Mouse (Mus musculus) left cerebral cortex, adult 2 months (tissue): ENCODE measurements around the gene Dag1. TPM values are rescaled to one million over a fixed set of nuclear protein-coding genes. Genes with fewer than 3 reads are reported as not detected.
A peak's percentile ranks its signal among the peaks of the same experiment; 100 is the strongest.
"Not testable (repeated sequence)": the region's sequence is repeated elsewhere in the genome, so short reads cannot be mapped to it uniquely, and the experiment has no call there.

Experiments
- DNase-seq, 2 experiments: peaks; one replicate each; pipeline ENCODE4 v3.0.0; 2021 to 2022; ENCODE audit warnings: low spot score in 2 of 2, mixed read lengths in 1 of 2; ENCODE audit errors: extremely low spot score in 1 of 2
- H3K27ac ChIP-seq: fragments of 200-600 bp; 2 replicates; pipeline ENCODE4 v1.8.1; 2022
- H3K4me3 ChIP-seq: fragments of 200-600 bp; 2 replicates; pipeline ENCODE4 v1.8.1; 2022
- CTCF ChIP-seq: fragments of 200-600 bp; IDR thresholded peaks from 2 replicates; pipeline ENCODE4 v1.8.1; 2022; ENCODE audit warnings: antibody characterized with exemption, mild to moderate bottlenecking, moderate library complexity
- intact Hi-C: fragments of 180-260 bp; cut with DNase I; formaldehyde crosslinking; loops from one replicate; pipeline ENCODE4 v1.15.1; 2025
- total RNA-seq, 2 experiments: library from RNA; stranded (reverse); gene quantifications; 2 replicates each; pipeline ENCODE4 v1.2.3; 2021

Dag1 gene
- total RNA-seq, 2 experiments from 2014 or later, result 77.4 to 77.5 TPM

DNA sequence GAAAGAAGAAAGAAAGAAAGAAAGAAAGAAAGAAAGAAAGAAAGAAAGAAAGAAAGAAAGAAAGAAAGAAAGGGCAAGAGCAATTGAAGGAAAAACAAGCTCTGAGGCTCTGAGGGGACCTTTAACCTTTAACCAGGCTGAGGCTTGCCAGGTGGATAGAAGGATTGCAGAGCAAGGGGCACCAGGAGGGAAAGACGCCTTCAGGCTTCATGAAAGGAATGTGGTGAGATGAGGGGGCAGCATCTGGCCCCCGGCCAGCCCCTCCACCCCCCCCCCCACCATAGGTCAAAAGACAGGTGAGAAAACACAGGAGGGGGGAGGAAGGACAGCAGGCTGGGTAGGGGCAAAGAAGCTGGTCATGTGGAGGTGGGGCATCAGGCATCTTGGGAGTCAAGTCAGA lies 8.2 kb upstream of the Dag1 start:
- no peak for TF ChIP-seq CTCF

GRCm38 (mm10) chr9:108268701-108269100 lies 4.9 kb upstream of the Dag1 start:
- H3K4me3 ChIP-seq, H3K27ac ChIP-seq, DNase-seq, intact Hi-C loops: not testable (repeated sequence)

More for the DNA sequence above, 8.2 kb upstream of the Dag1 start:
- no peak for DNase-seq
- intact Hi-C loops, result no loop called here
- H3K4me3 ChIP-seq, result no peak overlapping the region
- no peak overlapping the region for H3K27ac ChIP-seq

DNA sequence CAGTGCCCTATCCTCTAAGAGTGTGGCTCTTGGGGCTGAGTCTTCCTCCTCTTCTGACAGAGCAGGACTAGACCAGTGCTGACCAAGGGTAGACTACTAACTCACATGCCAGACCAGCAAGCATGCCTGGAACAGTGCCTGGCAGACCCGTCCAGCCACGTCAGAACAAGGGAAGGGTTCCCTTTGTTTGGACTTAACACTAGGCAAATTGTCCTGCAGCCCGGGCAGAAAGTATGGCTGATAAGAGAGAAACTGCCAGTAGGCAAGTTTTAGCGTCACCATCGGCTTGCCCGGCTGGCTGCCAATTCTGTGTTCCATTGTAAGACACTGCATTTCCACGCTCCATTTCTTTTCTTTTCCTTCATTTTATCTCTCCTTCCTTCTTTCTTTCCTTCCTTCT lies 3.9 kb upstream of the Dag1 start:
- Histone ChIP-seq H3K27ac (no peak overlapping the region), H3K4me3 (no peak overlapping the region)
- DNase-seq, result no peak
- intact Hi-C loops, result no loop called here
- TF ChIP-seq CTCF, result no peak

GRCm38 (mm10) chr9:108266261-108266935 lies 2.6 kb upstream of the Dag1 start:
- TF ChIP-seq CTCF, result no peak
- Histone ChIP-seq H3K27ac (no peak overlapping the region), H3K4me3 (no peak overlapping the region)
- no peak for DNase-seq
- intact Hi-C loops, result no loop called here

DNA sequence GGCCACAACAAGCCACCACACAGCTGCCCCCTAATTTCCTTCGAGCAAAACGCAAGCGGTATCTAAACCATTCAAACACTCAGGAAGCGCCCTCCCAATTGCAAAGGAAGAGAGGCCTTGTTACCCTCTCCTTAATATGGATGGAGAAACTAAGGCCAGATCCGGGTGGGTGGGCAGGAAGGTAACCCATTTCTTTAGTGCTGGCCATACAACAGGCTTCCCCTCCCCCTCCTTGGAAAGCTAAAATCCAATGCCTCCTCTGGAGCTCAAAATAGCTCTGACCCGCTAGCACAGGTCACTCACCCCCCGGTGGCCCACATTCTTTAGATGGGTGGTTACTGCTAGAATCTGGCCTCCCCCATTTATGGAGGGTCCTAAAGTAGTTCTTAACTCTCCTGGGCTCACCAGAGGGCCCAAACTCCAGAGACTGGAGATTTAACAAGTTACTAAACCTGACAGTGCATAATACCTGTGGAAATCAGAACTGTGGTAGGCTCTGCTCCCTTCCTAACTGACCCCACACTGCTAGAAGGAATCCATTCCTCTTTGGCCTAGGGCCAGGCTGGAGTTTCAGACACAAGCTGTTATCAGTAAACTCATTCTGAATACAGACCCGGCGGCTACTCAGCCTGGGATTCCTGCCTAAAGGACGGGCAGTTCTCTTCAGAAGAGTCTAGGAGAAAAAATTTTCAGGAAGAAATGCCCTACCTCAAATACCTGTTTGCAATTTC lies 598 bp upstream of the Dag1 start:
- H3K4me3 ChIP-seq, result peak overlapping the region; percentile 98
- DNase-seq, result no peak
- no peak for TF ChIP-seq CTCF
- H3K27ac ChIP-seq, result peak overlapping the region; percentile 85
- intact Hi-C loops, result no loop called here

DNA sequence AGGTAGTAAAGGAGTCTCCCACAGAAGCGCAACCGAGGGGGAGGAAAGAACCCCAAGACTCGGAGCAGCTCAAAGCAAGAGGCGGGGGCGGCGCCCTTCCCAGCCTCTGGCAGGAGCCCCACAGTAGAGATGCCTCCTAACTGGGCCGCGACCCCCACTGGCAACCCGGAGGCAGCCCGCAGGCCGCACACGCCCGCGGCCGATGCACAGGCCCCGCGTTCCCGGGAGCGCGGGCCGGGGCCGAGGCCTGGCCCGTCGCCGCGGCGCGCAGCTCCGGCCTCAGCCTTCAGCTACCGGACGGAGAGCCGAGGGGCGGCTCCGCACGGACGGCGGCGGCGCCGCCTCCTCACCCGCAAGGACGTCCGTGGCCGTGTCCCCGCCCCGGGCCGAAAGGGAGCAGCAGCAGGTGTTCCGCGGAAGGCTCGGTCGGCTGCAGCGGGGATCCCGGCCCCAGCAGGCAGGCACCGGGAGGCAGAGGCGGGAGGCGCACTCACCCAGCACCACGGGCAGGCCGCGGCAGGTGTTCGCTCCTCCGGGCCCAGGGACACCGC lies 552 bp downstream of the Dag1 start:
- peak; percentile 37 to 50 for DNase-seq
- peak overlapping the region; percentile 94 for H3K27ac ChIP-seq
- intact Hi-C loops, result no loop called here
- no peak for TF ChIP-seq CTCF
- peak overlapping the region; percentile 98 for H3K4me3 ChIP-seq

GRCm38 (mm10) chr9:108262494-108263049 lies 1.2 kb downstream of the Dag1 start:
- no peak for DNase-seq
- peak overlapping the region; percentile 98 for H3K4me3 ChIP-seq
- intact Hi-C loops, result no loop called here
- TF ChIP-seq CTCF, result no peak
- peak overlapping the region; percentile 94 for H3K27ac ChIP-seq

- H3K27ac ChIP-seq, result no peak overlapping the region
- TF ChIP-seq CTCF, result no peak
- no peak for DNase-seq
- H3K4me3 ChIP-seq, result peak overlapping the region; percentile 98
- intact Hi-C loops, result no loop called here
Measured at GRCm38 (mm10) chr9:108261865-108262264, 1.9 kb downstream of the Dag1 start.

GRCm38 (mm10) chr9:108260526-108260925 lies 3.2 kb downstream of the Dag1 start:
- DNase-seq, result no peak
- intact Hi-C loops, result no loop called here
- no peak for TF ChIP-seq CTCF
- Histone ChIP-seq H3K27ac (no peak overlapping the region), H3K4me3 (no peak overlapping the region)

- intact Hi-C loops, result no loop called here
- no peak overlapping the region for H3K4me3 ChIP-seq
- no peak overlapping the region for H3K27ac ChIP-seq
- TF ChIP-seq CTCF, result no peak
- no peak for DNase-seq
Measured at GRCm38 (mm10) chr9:108252766-108253165, 11.0 kb downstream of the Dag1 start.

DNA sequence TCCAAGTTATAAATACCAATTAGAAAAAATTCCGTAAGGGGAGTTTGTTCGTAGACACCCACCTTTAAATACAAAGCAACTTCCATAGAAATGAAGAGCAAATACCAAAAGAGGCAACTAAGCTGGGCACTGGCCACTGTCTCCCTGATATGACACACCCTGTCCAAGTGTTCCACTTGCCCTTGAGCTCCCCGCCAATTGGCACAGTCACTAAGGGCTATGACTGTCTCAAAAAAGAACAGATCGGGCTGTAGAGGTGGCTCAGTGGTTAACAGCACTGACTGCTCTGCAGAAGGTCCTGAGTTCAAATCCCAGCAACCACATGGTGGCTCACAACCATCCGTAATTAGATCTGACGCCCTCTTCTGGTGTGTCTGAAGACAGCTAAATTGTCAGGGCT lies 11.9 kb downstream of the Dag1 start:
- no peak for TF ChIP-seq CTCF
- no peak for DNase-seq
- intact Hi-C loops, result no loop called here
- no peak overlapping the region for H3K27ac ChIP-seq
- no peak overlapping the region for H3K4me3 ChIP-seq

GRCm38 (mm10) chr9:108248957-108249356 lies 14.8 kb downstream of the Dag1 start:
- DNase-seq, result no peak
- no peak for TF ChIP-seq CTCF

More at GRCm38 (mm10) chr9:108248957-108249356, 14.8 kb downstream of the Dag1 start:
- H3K4me3 ChIP-seq, result no peak overlapping the region
- intact Hi-C loops, result no loop called here
- no peak overlapping the region for H3K27ac ChIP-seq
